Mouse (Mus musculus): Measurements from ENCODE around the gene Mysm1. TPM values are rescaled to one million over a fixed set of nuclear protein-coding genes. Genes with fewer than 3 reads are reported as not detected.
A peak's percentile ranks its signal among the peaks of the same experiment; 100 is the strongest.

Mysm1 gene
- polyA plus RNA-seq, 1 experiment: 2.6 TPM

- Histone ChIP-seq H3K27me3 (ENCODE audit: control insufficient read depth, insufficient read depth, low read length) (no peaks in the 10 kb centered on the region), H3K4me3 (ENCODE audit: extremely low read depth, insufficient read depth, insufficient read length) (no peak overlapping the region), H3K27ac (ENCODE audit: insufficient read depth, low read length) (no peak overlapping the region), H3K4me1 (ENCODE audit: control insufficient read depth, insufficient read depth, insufficient read length) (no peaks in the 10 kb centered on the region), H3K36me3 (ENCODE audit: control insufficient read depth, insufficient read depth, low read length) (no peaks in the 10 kb centered on the region)
- no peak for DNase-seq (ENCODE audit: low read depth in 1 of 2, low spot score in 2 of 2)
- no peak for TF ChIP-seq CTCF (IDR thresholded peaks at IDR 0.05; ENCODE audit: extremely low read depth, insufficient read depth, insufficient read length, insufficient replicate concordance)
- TF ChIP-seq POLR2A (IDR thresholded peaks at IDR 0.05; ENCODE audit: low read depth, low read length): no peak
- WGBS: 95% methylated on average over 1 of the region's 1 CpGs
Measured at GRCm38 (mm10) chr4:95012706-95013105, 33.8 kb upstream of the Mysm1 start.

GRCm38 (mm10) chr4:95012256-95012655 is 33.4 kb upstream of the Mysm1 start:
- H3K27me3 ChIP-seq (ENCODE audit: control insufficient read depth, insufficient read depth, low read length): no peaks in the 10 kb centered on the region
- H3K4me1 ChIP-seq (ENCODE audit: control insufficient read depth, insufficient read depth, insufficient read length): no peaks in the 10 kb centered on the region
- TF ChIP-seq CTCF (IDR thresholded peaks at IDR 0.05; ENCODE audit: extremely low read depth, insufficient read depth, insufficient read length, insufficient replicate concordance): no peak
- no peak for TF ChIP-seq POLR2A (IDR thresholded peaks at IDR 0.05; ENCODE audit: low read depth, low read length)
- H3K4me3 ChIP-seq (ENCODE audit: extremely low read depth, insufficient read depth, insufficient read length): no peak overlapping the region
- no peak overlapping the region for H3K27ac ChIP-seq (ENCODE audit: insufficient read depth, low read length)
- H3K36me3 ChIP-seq (ENCODE audit: control insufficient read depth, insufficient read depth, low read length): no peaks in the 10 kb centered on the region
- DNase-seq (ENCODE audit: low read depth in 1 of 2, low spot score in 2 of 2): no peak

- peak; percentile 17 to 59 for DNase-seq (ENCODE audit: low read depth in 1 of 2, low spot score in 2 of 2)
- peak; percentile 78; the same call in 1 of the 2 replicates for TF ChIP-seq CTCF (IDR thresholded peaks at IDR 0.05; ENCODE audit: extremely low read depth, insufficient read depth, insufficient read length, insufficient replicate concordance)
- TF ChIP-seq POLR2A (IDR thresholded peaks at IDR 0.05; ENCODE audit: low read depth, low read length): no peak
- Histone ChIP-seq H3K4me3 (ENCODE audit: extremely low read depth, insufficient read depth, insufficient read length) (no peak overlapping the region), H3K27ac (ENCODE audit: insufficient read depth, low read length) (no peak overlapping the region), H3K4me1 (ENCODE audit: control insufficient read depth, insufficient read depth, insufficient read length) (no peaks in the 10 kb centered on the region), H3K36me3 (ENCODE audit: control insufficient read depth, insufficient read depth, low read length) (no peaks in the 10 kb centered on the region), H3K27me3 (ENCODE audit: control insufficient read depth, insufficient read depth, low read length) (no peaks in the 10 kb centered on the region)
- WGBS: 44% methylated on average over 13 of the region's 13 CpGs
Measured at GRCm38 (mm10) chr4:95008175-95009057, 29.5 kb upstream of the Mysm1 start.

- Histone ChIP-seq H3K27me3 (ENCODE audit: control insufficient read depth, insufficient read depth, low read length) (no peaks in the 10 kb centered on the region), H3K4me3 (ENCODE audit: extremely low read depth, insufficient read depth, insufficient read length) (no peak overlapping the region), H3K36me3 (ENCODE audit: control insufficient read depth, insufficient read depth, low read length) (no peaks in the 10 kb centered on the region), H3K4me1 (ENCODE audit: control insufficient read depth, insufficient read depth, insufficient read length) (no peaks in the 10 kb centered on the region), H3K27ac (ENCODE audit: insufficient read depth, low read length) (no peak overlapping the region)
- no peak for DNase-seq (ENCODE audit: low read depth in 1 of 2, low spot score in 2 of 2)
- TF ChIP-seq POLR2A (IDR thresholded peaks at IDR 0.05; ENCODE audit: low read depth, low read length): no peak
- no peak for TF ChIP-seq CTCF (IDR thresholded peaks at IDR 0.05; ENCODE audit: extremely low read depth, insufficient read depth, insufficient read length, insufficient replicate concordance)
- 77% methylated on average over 8 of the region's 8 CpGs for WGBS
Measured at GRCm38 (mm10) chr4:95007759-95008158, 28.9 kb upstream of the Mysm1 start.

GRCm38 (mm10) chr4:95005251-95005830 is 26.4 kb upstream of the Mysm1 start:
- Histone ChIP-seq H3K27me3 (ENCODE audit: control insufficient read depth, insufficient read depth, low read length) (no peaks in the 10 kb centered on the region), H3K27ac (ENCODE audit: insufficient read depth, low read length) (no peak overlapping the region), H3K4me1 (ENCODE audit: control insufficient read depth, insufficient read depth, insufficient read length) (no peaks in the 10 kb centered on the region), H3K36me3 (ENCODE audit: control insufficient read depth, insufficient read depth, low read length) (no peaks in the 10 kb centered on the region), H3K4me3 (ENCODE audit: extremely low read depth, insufficient read depth, insufficient read length) (no peak overlapping the region)
- no peak for DNase-seq (ENCODE audit: low read depth in 1 of 2, low spot score in 2 of 2)
- no peak for TF ChIP-seq POLR2A (IDR thresholded peaks at IDR 0.05; ENCODE audit: low read depth, low read length)
- no peak for TF ChIP-seq CTCF (IDR thresholded peaks at IDR 0.05; ENCODE audit: extremely low read depth, insufficient read depth, insufficient read length, insufficient replicate concordance)
- WGBS: 86% methylated on average over 6 of the region's 6 CpGs

- H3K27ac ChIP-seq (ENCODE audit: insufficient read depth, low read length): no peak overlapping the region
- no peaks in the 10 kb centered on the region for H3K27me3 ChIP-seq (ENCODE audit: control insufficient read depth, insufficient read depth, low read length)
- DNase-seq (ENCODE audit: low read depth in 1 of 2, low spot score in 2 of 2): no peak
- H3K4me3 ChIP-seq (ENCODE audit: extremely low read depth, insufficient read depth, insufficient read length): no peak overlapping the region
- H3K36me3 ChIP-seq (ENCODE audit: control insufficient read depth, insufficient read depth, low read length): no peaks in the 10 kb centered on the region
- no peaks in the 10 kb centered on the region for H3K4me1 ChIP-seq (ENCODE audit: control insufficient read depth, insufficient read depth, insufficient read length)
- no peak for TF ChIP-seq POLR2A (IDR thresholded peaks at IDR 0.05; ENCODE audit: low read depth, low read length)
- no peak for TF ChIP-seq CTCF (IDR thresholded peaks at IDR 0.05; ENCODE audit: extremely low read depth, insufficient read depth, insufficient read length, insufficient replicate concordance)
- WGBS: 76% methylated on average over 6 of the region's 6 CpGs
Measured at GRCm38 (mm10) chr4:95001043-95001775, 22.3 kb upstream of the Mysm1 start.

Measured in spleen, adult 2 months (tissue).